Mouse (Mus musculus) bone marrow macrophage, adult 2 months (primary cell): ENCODE measurements around the gene Leap2.
"Not testable (repeated sequence)": the region's sequence is repeated elsewhere in the genome, so short reads cannot be mapped to it uniquely, and the experiment has no call there.

Experiments used
- CTCF ChIP-seq: IDR thresholded peaks from 2 replicates; pipeline ENCODE4 v1.5.1; 2012; ENCODE audit warnings: low read depth, mild to moderate bottlenecking, low read length, moderate library complexity
- POLR2A ChIP-seq: IDR thresholded peaks from 2 replicates; pipeline ENCODE4 v1.6.1; 2012; ENCODE audit warnings: mild to moderate bottlenecking, low read depth, low read length, borderline replicate concordance

GRCm38 (mm10) chr11:53426914-53427313 lies 3.9 kb upstream of the Leap2 start:
- not testable (repeated sequence) for TF ChIP-seq CTCF, POLR2A
